Mouse (Mus musculus) right cerebral cortex, postnatal 4 days (tissue): ENCODE data around the gene Hnrnpul2.

ENCODE experiments used
- DNase-seq: peaks from one replicate; pipeline ENCODE4 v3.0.0-alpha.2; 2022

Gene Hnrnpul2

DNA sequence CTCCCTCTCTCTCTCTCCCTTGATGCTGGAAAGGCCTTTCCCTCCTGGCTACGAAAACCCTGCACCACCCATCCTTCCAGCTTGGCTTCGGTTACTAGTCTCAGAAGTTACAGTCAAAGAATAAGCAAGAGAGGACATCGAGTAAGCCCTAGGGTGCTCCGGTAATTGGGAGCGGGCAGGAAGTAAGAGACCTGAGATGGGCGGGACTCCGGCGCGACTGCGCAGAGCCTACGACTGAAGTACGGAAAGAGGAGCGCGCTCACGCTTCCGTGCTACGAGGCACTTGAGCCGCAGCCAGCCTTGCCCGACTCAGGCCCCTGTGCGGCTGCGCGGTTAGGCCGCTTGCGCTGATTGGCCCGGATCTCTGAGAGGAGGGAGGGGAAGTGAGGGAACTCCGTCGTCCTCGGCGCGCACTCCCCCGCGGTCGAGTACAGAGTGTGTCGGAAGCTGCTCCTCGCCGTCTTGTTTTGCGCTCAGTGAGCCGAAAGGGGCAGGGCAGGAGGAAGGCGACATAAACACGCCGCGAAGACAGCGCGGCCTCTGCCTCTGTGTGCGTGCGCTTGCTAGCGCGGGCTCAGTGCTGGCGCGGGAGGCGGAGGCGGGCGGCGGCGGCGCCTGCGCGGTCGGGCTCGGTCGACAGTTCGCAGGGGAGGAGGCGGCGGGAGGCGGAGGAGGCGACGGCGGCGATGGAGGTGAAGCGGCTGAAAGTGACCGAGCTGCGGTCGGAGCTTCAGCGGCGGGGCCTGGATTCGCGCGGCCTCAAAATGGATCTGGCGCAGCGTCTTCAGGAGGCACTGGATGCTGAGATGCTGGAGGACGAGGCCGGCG, at the start of gene Hnrnpul2:
Gene Hnrnpul2 (plus strand): TSS at position 415 of the 828 bp plus-strand sequence.
- peak; percentile 98 for DNase-seq

- peak; percentile 79 for DNase-seq
Measured at GRCm38 (mm10) chr19:8770567-8771270, 49.1 kb upstream of the Hnrnpul2 start, which contains the start of gene Tmem223. Tmem223 (plus strand) TSS chr19:8770996.

GRCm38 (mm10) chr19:8772996-8773395, 46.8 kb upstream of the Hnrnpul2 start:
- no peak for DNase-seq

- no peak for DNase-seq
Measured at GRCm38 (mm10) chr19:8773409-8773808, 46.4 kb upstream of the Hnrnpul2 start.

- DNase-seq: peak; percentile 96
Measured at GRCm38 (mm10) chr19:8774086-8774835, 45.5 kb upstream of the Hnrnpul2 start, which contains the start of gene Tmem179b. Tmem179b (minus strand) TSS chr19:8774467.

- DNase-seq: no peak
Measured at GRCm38 (mm10) chr19:8774951-8775421, 44.8 kb upstream of the Hnrnpul2 start.

DNA sequence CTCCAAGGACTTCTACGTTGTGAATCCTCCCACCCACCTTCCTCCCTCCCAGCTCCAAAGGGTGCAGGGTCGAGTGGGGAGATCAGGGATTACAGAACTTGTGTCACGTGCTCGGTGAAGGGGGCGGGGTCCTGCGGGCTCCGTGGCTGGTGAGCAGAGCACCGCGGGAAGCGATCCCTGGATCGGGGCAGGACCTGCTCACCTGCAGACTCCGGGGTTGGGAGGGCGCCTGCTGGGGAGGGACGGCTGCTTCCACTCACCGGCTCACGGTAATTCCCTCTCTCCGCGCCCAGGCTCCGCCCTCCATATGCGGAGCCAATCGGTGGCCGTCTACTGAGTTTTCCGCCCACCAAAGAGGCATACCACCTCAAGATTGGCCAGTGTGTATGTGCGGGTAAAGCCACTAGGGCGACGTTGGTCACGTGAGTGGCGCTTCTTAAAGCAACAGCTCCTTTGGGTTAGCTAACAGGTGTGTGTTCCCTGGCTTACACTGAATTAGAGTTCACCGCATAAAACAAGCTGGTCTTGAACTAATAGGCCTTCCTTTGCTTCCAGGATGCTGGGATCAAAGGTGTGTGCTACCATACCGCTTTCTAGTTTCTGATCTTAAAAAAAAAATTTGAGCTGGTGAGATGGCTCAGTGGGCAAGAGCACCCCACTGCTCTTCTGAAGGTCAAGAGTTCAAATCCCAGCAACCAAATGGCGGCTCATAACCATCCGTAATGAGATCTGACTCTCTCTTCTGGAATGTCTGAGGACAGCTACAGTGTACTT, 33.6 kb upstream of the Hnrnpul2 start, which contains the start of gene Taf6l:
Gene Taf6l (minus strand): TSS at position 410 of the 774 bp plus-strand sequence.
- peak; percentile 81 for DNase-seq

GRCm38 (mm10) chr19:8788521-8788920, 31.3 kb upstream of the Hnrnpul2 start:
- no peak for DNase-seq

DNA sequence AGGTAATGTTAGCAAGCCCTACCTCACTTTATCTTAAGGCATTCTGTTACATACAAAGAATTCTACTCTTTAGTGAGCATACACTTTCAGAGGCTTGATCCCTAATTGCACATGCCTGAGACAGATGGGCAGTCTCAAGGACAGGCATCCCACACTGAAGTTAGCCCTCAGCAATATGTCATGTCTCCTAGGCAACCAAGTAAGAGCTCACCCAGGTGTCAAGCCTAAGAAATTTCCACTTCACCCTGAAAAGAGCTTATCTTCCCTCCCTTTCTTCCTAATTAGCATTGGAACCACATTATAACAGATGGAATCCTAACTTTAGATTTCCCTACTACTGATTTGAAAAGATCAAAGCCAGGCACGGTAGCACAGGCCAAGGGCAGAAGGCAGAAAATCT, 30.6 kb upstream of the Hnrnpul2 start:
- DNase-seq: no peak

DNA sequence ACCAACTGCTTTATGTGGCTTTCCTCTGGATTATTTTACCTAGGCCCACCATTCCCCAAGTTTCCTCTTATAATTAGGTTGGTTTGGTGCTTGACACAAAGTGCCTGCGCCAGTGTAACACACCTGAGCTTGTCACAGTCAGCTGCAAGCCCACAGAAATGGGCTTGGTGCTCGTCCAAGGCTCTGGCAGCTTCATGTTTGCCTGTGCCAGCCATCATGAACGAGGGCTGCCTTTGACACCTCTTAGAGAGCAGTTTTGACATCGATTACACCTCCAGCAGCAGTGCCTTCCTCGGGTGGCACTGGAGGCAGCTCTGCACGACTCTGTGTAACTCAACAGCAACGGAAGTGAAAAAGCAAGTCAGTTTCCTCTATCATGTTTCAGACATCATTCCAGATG, 29.6 kb upstream of the Hnrnpul2 start:
- DNase-seq: no peak

- peak; percentile 83 for DNase-seq
Measured at GRCm38 (mm10) chr19:8798264-8798946, 21.4 kb upstream of the Hnrnpul2 start, which contains the start of gene Polr2g. Polr2g (minus strand) TSS chr19:8798577.

DNA sequence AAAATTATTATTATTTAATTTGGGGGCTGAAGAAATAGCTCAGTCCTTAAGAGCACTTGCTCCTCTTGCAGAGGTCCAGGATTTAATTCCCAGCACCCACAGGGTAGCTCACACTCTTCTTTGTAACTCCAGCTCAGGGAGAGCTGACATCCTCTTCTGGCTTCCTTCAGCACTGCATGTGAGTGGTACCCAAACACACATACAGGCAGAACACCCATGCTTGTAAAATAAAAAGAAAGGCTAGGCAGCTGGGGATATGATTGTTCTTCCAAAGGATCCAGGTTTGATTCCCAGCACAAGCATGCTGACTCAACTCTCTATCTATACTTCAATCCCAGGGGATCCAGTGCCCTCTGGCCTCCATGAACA, 20.9 kb upstream of the Hnrnpul2 start:
- no peak for DNase-seq

DNA sequence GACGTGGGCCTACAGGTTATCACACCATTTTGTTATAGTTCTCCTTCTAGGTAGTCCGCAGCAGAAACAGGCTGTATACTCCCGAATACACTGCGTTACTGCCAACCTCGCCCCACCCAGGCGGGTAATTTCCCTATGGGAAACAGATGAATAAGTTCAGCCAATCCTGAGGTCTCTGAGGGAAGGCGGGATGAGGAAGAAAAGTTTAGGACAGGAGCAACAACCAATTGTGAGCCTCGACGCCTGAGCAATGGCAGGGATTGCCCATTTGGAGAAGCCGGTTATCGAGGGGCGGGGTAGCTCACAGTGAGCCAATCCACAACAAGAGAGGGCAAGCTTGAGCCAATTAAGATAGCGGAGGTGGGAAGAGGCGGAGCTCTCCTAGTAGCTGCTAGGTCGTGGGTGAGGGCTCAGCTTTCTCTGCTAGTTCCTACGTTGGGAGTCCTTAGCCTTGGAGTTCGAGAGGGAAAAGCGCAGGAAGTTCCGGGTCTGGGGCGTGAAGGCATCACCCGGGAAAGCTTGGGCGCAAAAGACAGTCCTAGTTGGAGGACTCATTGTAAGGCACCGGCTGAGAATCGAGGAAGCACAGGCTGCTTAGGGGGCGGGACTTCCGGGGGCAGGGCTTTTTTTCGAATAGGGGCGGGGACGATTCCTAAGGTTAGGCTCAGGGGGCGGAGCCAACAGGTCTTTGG, 17.5 kb upstream of the Hnrnpul2 start, which contains the start of gene Zbtb3:
Gene Zbtb3 (plus strand): TSS at position 426 of the 692 bp plus-strand sequence.
- DNase-seq: peak; percentile 80

DNA sequence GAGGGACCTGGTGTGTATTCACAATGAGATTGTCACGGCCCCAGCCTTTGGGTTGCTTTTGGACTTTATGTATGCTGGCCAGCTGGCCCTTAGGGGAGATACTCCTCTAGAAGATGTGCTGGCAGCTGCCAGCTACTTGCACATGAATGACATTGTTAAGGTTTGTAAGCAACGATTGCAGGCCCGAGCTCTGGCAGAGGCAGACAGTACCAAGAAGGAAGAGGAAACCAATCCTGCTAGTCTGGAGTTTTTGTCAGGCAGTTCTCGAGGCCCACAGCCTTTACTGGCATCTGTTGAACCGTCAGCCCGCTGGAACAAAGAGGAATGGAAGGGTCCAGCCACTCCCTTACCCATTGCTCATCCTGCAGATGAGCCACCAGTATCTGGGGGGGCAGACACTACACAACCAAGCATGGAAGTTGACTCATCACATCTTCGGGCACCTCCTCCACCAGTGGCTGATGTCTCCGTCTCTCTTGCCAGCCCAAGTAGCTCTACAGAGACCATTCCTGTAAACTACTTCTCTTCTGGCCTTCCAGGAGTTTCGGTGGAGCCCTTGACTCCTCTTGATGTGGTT, 16.5 kb upstream of the Hnrnpul2 start:
- DNase-seq: no peak

DNA sequence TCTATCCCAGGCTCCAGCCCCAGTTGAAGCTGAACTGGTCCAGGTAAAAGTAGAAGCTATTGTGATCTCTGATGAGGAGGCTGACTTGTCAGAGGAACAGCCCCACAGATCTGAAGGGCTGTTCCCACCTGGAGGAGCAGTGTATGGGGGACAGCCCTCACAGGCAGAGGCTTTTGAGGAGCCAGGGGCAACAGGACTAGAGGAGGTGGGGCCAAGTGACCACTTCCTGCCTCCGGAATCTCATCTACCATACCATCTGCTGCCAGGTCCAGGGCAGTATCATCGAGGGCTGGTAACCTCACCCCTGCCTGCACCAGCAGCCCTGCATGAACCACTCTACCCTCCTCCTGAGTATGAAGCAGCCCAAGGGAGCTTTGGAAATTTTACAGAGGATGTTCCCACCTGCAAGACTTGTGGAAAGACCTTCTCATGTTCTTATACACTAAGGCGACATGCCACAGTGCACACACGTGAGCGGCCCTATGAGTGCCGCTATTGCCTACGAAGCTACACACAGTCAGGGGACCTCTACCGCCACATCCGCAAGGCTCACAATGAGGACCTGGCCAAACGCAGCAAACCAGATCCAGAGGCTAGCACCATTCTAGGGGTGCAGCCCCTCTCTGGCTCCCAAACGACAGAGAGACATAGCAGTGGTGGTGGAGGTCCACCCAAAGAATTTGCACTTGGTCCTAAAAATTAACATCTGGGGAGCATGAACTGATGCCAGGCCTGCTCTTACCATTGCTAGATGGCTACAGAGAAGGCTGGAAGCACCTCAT, 15.7 kb upstream of the Hnrnpul2 start:
- no peak for DNase-seq

DNA sequence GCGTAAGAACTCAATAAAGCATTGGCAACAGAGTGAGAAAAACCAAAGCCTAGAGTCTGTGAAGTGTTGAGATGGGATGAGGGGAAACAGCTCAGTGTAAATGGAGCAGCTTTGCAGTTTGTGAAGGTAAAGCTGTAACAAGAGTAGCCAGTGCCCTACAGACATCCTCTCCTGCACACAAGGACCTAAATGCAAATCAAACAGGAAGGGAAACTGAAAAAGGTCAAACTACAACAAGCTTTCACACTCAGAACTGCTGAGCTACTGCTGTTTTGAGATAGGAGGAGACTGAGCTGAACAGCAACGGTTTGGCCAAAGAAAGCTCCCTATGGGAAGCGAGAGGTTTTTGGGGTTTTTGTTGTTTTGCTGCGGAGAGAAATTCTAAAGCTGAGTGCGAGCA, 13.0 kb upstream of the Hnrnpul2 start:
- no peak for DNase-seq

GRCm38 (mm10) chr19:8815812-8816211, 4.0 kb upstream of the Hnrnpul2 start:
- no peak for DNase-seq

GRCm38 (mm10) chr19:8817001-8817400, 2.8 kb upstream of the Hnrnpul2 start:
- DNase-seq: no peak

DNA sequence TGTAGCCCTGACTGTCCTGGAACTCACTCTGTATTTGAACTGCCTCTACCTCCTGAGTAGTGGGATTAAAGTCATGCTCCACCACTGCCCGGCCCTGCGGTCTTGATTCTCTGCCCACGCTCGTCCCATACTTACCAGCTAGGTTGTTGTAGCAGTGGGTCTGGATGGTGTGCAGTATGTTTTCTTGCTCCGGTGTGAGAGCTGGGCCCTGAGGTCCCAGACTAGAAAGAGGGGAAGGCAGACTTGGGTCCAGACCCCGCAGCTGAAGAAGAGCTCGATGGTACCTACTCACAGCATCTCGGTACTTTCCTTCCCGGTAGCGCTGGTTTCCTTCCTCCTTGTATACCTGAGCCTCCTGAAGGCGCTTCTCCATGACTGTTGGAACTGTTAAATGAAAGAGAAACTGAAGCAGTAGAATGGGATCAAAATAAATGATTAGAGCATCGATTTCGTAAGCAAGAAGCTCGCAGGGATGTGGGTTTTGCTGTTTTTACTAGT, 1.5 kb upstream of the Hnrnpul2 start:
- DNase-seq: no peak
